Mouse (Mus musculus): ENCODE results near the gene Drc3. TPM values are rescaled to one million over a fixed set of nuclear protein-coding genes. Genes with fewer than 3 reads are reported as not detected.

The Drc3 gene
- polyA plus RNA-seq, 1 experiment from 2014 or later = 11.2 TPM

DNA sequence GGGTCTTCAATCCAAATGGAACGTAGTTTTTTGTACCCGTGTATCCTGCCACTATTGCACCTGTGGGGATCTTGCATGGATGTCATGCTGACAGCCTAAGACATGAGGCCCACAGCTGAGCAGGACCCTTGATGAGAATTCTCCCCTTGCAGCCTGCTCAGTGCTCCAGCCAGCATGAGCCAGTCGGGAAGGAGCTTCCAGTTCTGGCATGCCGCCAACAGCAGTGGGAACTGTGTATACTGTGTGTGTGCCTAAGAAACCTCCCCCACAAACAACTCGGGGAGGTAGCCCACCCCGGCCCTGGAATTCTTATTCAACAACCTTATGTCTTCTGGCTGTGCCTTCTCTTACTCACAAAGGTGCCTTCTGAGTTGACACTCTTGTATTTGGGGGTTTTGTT, 43.4 kb downstream of the Drc3 start:
- WGBS = 40% methylated on average over 6 of the region's 6 CpGs
- peak; percentile 70 for ATAC-seq (ENCODE audit: low read depth)
- H3K27ac ChIP-seq (ENCODE audit: low read length) = no peak overlapping the region
- no peak overlapping the region for H3K4me3 ChIP-seq (ENCODE audit: low read length)
- H3K4me1 ChIP-seq (replicated peaks; ENCODE audit: control insufficient read depth, insufficient read depth, low read length) = peaks cover 4% of the 10 kb centered on the region
- H3K9me3 ChIP-seq (ENCODE audit: control insufficient read depth, low read length) = no peaks in the 10 kb centered on the region
- no peak overlapping the region for H3K9ac ChIP-seq (ENCODE audit: low read length)
- H3K27me3 ChIP-seq (ENCODE audit: control insufficient read depth, insufficient read depth, low read depth, low read length) = no peaks in the 10 kb centered on the region
- no peak overlapping the region for H3K4me2 ChIP-seq (ENCODE audit: low read depth, low read length)
- peaks cover 9% of the 10 kb centered on the region; the same call in 1 of the 2 replicates for H3K36me3 ChIP-seq (ENCODE audit: control insufficient read depth, insufficient read depth, low read length)

DNA sequence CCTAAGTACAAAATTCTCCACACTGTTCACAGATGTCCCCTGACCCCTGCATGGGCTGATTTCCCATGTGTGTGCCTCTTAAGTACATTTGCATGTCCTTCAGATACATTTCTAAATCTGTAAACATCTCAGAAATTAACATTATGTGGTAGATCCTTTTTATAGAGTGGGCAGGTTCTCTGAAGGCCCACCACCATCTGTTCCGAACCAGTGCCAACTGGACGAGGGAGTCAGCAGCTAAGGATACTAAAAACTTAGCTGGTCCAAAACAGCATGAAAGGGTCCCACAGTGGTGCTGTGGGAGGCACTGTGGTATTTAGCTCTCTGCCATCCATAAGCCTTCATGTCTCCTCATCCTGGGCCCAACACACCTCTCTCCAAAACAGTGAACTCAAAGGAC, 44.0 kb downstream of the Drc3 start:
- 90% methylated on average over 2 of the region's 2 CpGs for WGBS
- Histone ChIP-seq H3K4me1 (replicated peaks; ENCODE audit: control insufficient read depth, insufficient read depth, low read length) (peaks cover 4% of the 10 kb centered on the region), H3K36me3 (ENCODE audit: control insufficient read depth, insufficient read depth, low read length) (peaks cover 15% of the 10 kb centered on the region), H3K27me3 (ENCODE audit: control insufficient read depth, insufficient read depth, low read depth, low read length) (no peaks in the 10 kb centered on the region), H3K9ac (ENCODE audit: low read length) (no peak overlapping the region), H3K27ac (ENCODE audit: low read length) (no peak overlapping the region), H3K4me2 (ENCODE audit: low read depth, low read length) (no peak overlapping the region), H3K4me3 (ENCODE audit: low read length) (no peak overlapping the region), H3K9me3 (ENCODE audit: control insufficient read depth, low read length) (no peaks in the 10 kb centered on the region)
- no peak for ATAC-seq (ENCODE audit: low read depth)

DNA sequence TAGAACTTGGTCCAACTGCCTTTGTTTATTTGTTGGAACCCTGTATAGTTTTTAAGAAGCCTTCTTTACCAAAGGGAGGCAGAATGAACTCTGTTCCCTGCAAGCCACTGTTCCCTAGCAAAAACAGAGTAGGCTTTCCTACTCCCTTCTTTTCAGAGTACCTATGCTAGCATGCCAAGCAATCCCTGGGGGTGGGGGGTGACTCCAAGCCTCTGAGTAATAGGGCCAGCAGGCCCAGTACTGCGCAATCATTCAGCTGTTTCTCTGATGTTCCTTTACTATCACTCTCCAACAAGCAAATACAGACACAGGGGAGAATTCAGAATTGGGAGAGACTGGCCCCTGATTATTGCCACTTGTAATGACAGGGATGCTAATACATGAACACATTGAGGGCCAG, 53.5 kb downstream of the Drc3 start:
- no peak for ATAC-seq (ENCODE audit: low read depth)
- Histone ChIP-seq H3K4me1 (replicated peaks; ENCODE audit: control insufficient read depth, insufficient read depth, low read length) (no peaks in the 10 kb centered on the region), H3K4me3 (ENCODE audit: low read length) (no peak overlapping the region), H3K4me2 (ENCODE audit: low read depth, low read length) (no peak overlapping the region), H3K9me3 (ENCODE audit: control insufficient read depth, low read length) (no peaks in the 10 kb centered on the region), H3K27ac (ENCODE audit: low read length) (no peak overlapping the region), H3K27me3 (ENCODE audit: control insufficient read depth, insufficient read depth, low read depth, low read length) (no peaks in the 10 kb centered on the region), H3K36me3 (ENCODE audit: control insufficient read depth, insufficient read depth, low read length) (peaks cover 22% of the 10 kb centered on the region), H3K9ac (ENCODE audit: low read length) (no peak overlapping the region)
- 97% methylated on average over 1 of the region's 1 CpGs for WGBS

DNA sequence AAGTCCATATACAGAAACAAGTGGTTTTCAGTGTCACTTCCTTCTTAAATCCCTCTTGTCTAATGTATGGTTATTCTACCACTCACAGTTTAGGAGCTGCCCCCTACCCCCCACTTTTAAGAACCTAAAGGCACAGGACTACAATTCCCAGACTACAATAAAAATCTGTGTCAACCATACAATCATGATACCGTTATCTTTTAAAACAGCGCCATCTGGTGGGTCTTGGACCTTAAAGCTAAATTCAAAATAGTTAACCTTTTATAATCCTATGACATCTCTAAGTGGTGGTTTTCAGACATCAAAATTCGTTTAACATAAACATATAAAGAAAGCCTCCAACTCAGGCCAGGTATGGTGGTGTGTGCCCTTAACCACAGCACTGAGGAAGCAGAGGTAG, 59.0 kb downstream of the Drc3 start:
- Histone ChIP-seq H3K4me2 (ENCODE audit: low read depth, low read length) (no peak overlapping the region), H3K9me3 (ENCODE audit: control insufficient read depth, low read length) (no peaks in the 10 kb centered on the region), H3K4me3 (ENCODE audit: low read length) (no peak overlapping the region), H3K4me1 (replicated peaks; ENCODE audit: control insufficient read depth, insufficient read depth, low read length) (peaks cover 8% of the 10 kb centered on the region), H3K27ac (ENCODE audit: low read length) (no peak overlapping the region), H3K9ac (ENCODE audit: low read length) (no peak overlapping the region), H3K27me3 (ENCODE audit: control insufficient read depth, insufficient read depth, low read depth, low read length) (no peaks in the 10 kb centered on the region), H3K36me3 (ENCODE audit: control insufficient read depth, insufficient read depth, low read length) (peaks cover 9% of the 10 kb centered on the region; the same call in 1 of the 2 replicates)
- ATAC-seq (ENCODE audit: low read depth) = no peak
- WGBS = 6% methylated on average over 3 of the region's 3 CpGs

DNA sequence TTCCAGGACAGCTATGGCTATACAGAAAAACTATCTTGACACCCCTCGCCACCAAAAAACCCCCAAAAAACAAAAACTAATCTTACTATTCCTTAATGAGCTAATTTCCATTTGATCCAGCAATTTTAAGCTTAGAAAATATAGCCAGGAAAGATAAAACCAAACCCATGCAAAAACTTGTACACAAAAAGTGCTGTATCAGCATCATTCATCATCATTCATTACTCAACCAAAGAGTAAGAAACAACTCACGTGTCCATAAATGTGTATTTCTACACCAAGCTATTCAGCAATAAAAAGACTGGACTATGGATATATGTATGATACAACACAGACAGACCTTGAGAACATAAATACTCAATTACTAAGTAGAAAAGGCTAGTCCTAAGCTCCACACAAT, 59.8 kb downstream of the Drc3 start:
- H3K9ac ChIP-seq (ENCODE audit: low read length) = no peak overlapping the region
- H3K9me3 ChIP-seq (ENCODE audit: control insufficient read depth, low read length) = no peaks in the 10 kb centered on the region
- H3K4me2 ChIP-seq (ENCODE audit: low read depth, low read length) = no peak overlapping the region
- no peak overlapping the region for H3K4me3 ChIP-seq (ENCODE audit: low read length)
- H3K27me3 ChIP-seq (ENCODE audit: control insufficient read depth, insufficient read depth, low read depth, low read length) = no peaks in the 10 kb centered on the region
- H3K36me3 ChIP-seq (ENCODE audit: control insufficient read depth, insufficient read depth, low read length) = peaks cover 6% of the 10 kb centered on the region; the same call in 1 of the 2 replicates
- no peak for ATAC-seq (ENCODE audit: low read depth)
- 84% methylated on average over 2 of the region's 2 CpGs for WGBS
- H3K27ac ChIP-seq (ENCODE audit: low read length) = no peak overlapping the region
- peaks cover 8% of the 10 kb centered on the region for H3K4me1 ChIP-seq (replicated peaks; ENCODE audit: control insufficient read depth, insufficient read depth, low read length)

DNA sequence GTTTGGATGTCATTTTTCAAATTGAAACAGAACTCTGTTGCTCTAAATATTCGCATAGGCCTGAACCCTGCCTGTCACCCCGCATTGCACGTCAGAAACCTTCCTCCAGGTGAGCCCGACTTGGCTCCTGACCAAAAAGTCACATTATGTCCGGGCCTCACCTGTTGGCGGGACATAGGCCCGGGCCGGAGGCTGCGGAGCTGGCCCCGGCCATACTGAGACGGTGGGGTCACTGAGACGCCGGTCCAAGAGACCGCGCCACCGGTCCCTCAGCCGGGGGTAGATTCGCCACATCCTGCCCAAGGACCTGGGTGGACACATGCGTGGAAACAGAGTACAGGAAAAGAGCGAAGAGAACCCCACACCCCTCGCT, 63.4 kb downstream of the Drc3 start:
- H3K9me3 ChIP-seq (ENCODE audit: control insufficient read depth, low read length) = no peaks in the 10 kb centered on the region
- H3K36me3 ChIP-seq (ENCODE audit: control insufficient read depth, insufficient read depth, low read length) = no peaks in the 10 kb centered on the region
- H3K27ac ChIP-seq (ENCODE audit: low read length) = peak overlapping the region; percentile 51; the same call in 1 of the 2 replicates
- H3K9ac ChIP-seq (ENCODE audit: low read length) = peak overlapping the region; percentile 73
- WGBS = under 1% methylated on average over 21 of the region's 21 CpGs
- peaks cover 18% of the 10 kb centered on the region for H3K4me1 ChIP-seq (replicated peaks; ENCODE audit: control insufficient read depth, insufficient read depth, low read length)
- peak overlapping the region; percentile 82 for H3K4me2 ChIP-seq (ENCODE audit: low read depth, low read length)
- peak overlapping the region; percentile 64 for H3K4me3 ChIP-seq (ENCODE audit: low read length)
- ATAC-seq (ENCODE audit: low read depth) = peak; percentile 40
- no peaks in the 10 kb centered on the region for H3K27me3 ChIP-seq (ENCODE audit: control insufficient read depth, insufficient read depth, low read depth, low read length)

DNA sequence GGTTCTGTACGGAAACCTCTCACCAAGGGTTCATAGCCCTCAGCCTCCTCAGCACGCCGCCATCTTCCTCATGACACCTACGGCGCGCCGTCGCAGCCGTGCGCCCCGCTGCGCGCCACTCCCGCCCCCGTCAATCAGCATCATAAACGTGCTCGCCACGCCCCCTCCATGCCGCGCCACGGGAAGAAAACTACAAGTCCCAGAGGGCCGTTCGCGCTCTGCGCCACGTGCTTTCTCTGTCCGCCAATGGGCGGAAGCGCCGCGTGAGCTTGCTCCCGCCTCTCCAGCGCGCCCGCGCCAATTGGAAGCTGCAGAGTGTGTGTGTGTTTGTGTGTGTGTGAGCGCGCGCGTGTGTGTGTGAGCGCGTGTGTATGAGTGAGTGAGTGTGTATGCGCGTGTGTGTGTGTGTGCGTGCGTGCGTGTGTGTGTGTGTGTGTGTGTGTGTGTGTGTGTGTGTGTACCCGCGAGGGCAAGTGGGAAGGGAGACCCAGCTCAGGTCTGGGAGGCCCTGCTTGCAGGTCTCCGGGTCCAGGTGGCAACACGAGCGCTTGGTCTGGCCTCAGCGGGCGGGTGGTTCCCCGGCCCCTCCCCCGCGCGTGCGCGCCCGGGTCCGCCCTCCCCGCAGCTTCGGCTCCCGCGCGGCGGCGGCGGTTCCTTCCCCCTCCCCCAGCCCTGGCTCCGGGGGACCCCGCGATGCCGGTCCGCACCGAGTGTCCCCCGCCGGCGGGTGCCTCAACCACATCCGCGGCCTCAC, 64.0 kb downstream of the Drc3 start, which contains the start of gene Gid4:
Gid4 (plus strand) TSS at position 183 of the 754 bp plus-strand sequence.
- H3K4me2 ChIP-seq (ENCODE audit: low read depth, low read length) = peak within 1 kb of the TSS; percentile 82
- H3K4me3 ChIP-seq (ENCODE audit: low read length) = peak within 1 kb of the TSS; percentile 64
- no peaks in the 10 kb centered on the region for H3K9me3 ChIP-seq (ENCODE audit: control insufficient read depth, low read length)
- H3K9ac ChIP-seq (ENCODE audit: low read length) = peak within 1 kb of the TSS; percentile 98
- H3K27ac ChIP-seq (ENCODE audit: low read length) = peak within 1 kb of the TSS; percentile 82
- ATAC-seq (ENCODE audit: low read depth) = peak; percentile 97
- H3K4me1 ChIP-seq (replicated peaks; ENCODE audit: control insufficient read depth, insufficient read depth, low read length) = peaks cover 18% of the 10 kb centered on the region
- H3K36me3 ChIP-seq (ENCODE audit: control insufficient read depth, insufficient read depth, low read length) = no peaks in the 10 kb centered on the region
- H3K27me3 ChIP-seq (ENCODE audit: control insufficient read depth, insufficient read depth, low read depth, low read length) = no peaks in the 10 kb centered on the region
- WGBS = 0% methylated on average over 45 of the region's 81 CpGs

DNA sequence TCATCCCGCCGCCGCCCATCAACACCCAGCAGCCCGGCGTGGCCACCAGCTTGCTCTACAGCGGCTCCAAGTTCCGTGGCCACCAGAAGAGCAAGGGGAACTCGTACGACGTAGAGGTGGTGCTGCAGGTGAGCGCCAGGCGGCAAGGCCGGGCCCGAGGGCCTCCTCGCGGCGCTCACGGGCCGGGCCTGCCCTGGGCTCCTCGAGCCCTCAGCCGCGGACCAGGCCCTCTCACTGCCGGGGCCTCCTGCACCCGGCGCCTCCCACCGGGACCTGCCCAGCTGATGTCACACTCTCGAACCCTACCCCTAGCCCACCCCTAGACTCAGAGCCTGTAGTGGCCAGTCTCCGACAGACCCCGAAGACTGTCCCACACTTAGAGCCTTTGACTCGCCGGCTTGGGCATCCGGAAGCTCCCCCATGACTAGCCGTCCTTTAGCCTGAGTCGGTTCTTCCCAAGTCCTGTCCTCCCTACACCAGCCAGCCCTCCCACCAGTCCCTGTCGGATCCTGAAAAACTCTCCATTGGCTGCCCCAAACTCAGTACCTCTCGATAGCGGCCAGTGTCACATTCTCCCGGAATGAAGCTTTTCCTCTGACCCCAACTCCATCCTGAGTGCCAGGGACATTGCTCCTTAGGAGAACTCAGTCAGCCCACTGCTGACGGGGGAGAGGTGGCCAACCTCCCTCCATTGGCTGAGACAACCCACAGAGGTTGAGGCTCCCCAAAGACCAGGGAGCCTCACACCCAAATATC, 64.8 kb downstream of the Drc3 start, which contains the start of gene Atpaf2:
Atpaf2 (minus strand) TSS at position 741 of the 756 bp plus-strand sequence.
- WGBS = under 1% methylated on average over 35 of the region's 39 CpGs
- ATAC-seq (ENCODE audit: low read depth) = peak; percentile 23

DNA sequence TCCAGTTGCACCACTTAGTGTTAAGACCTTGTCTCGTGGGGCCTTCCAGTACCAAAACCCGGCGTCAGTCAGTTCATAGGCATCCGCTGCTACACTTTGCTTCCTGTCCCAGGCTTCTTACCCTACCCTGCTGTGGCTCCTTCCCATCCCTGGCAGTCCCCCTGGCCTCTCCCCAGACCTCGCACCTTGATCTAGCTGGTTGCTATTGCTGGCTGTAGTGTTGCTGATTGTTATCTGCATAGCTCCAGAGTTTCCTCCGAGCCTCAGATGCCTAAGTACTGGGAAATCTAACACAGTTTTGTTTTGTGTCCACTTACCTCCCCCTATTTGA, 65.3 kb downstream of the Drc3 start:
- peak overlapping the region; percentile 98 for H3K9ac ChIP-seq (ENCODE audit: low read length)
- peaks cover 18% of the 10 kb centered on the region for H3K4me1 ChIP-seq (replicated peaks; ENCODE audit: control insufficient read depth, insufficient read depth, low read length)
- no peak for ATAC-seq (ENCODE audit: low read depth)
- H3K36me3 ChIP-seq (ENCODE audit: control insufficient read depth, insufficient read depth, low read length) = no peaks in the 10 kb centered on the region
- no peaks in the 10 kb centered on the region for H3K27me3 ChIP-seq (ENCODE audit: control insufficient read depth, insufficient read depth, low read depth, low read length)
- 3% methylated on average over 6 of the region's 6 CpGs for WGBS
- H3K9me3 ChIP-seq (ENCODE audit: control insufficient read depth, low read length) = no peaks in the 10 kb centered on the region
- peak overlapping the region; percentile 64 for H3K4me3 ChIP-seq (ENCODE audit: low read length)
- peak overlapping the region; percentile 72 for H3K4me2 ChIP-seq (ENCODE audit: low read depth, low read length)
- no peak overlapping the region for H3K27ac ChIP-seq (ENCODE audit: low read length)

More for the DNA sequence above, 64.8 kb downstream of the Drc3 start, which contains the start of gene Atpaf2:
- no peaks in the 10 kb centered on the region for H3K9me3 ChIP-seq (ENCODE audit: control insufficient read depth, low read length)
- peak within 1 kb of the TSS; percentile 64 for H3K4me3 ChIP-seq (ENCODE audit: low read length)
- H3K27me3 ChIP-seq (ENCODE audit: control insufficient read depth, insufficient read depth, low read depth, low read length) = no peaks in the 10 kb centered on the region
- no peaks in the 10 kb centered on the region for H3K36me3 ChIP-seq (ENCODE audit: control insufficient read depth, insufficient read depth, low read length)
- H3K4me1 ChIP-seq (replicated peaks; ENCODE audit: control insufficient read depth, insufficient read depth, low read length) = peaks cover 18% of the 10 kb centered on the region
- peak within 1 kb of the TSS; percentile 98 for H3K9ac ChIP-seq (ENCODE audit: low read length)
- H3K4me2 ChIP-seq (ENCODE audit: low read depth, low read length) = peak within 1 kb of the TSS; percentile 72
- H3K27ac ChIP-seq (ENCODE audit: low read length) = peak within 1 kb of the TSS; percentile 82
